Mouse (Mus musculus): ENCODE results near the gene Xkr8. TPM values are rescaled to one million over a fixed set of nuclear protein-coding genes. Genes with fewer than 3 reads are reported as not detected.

The Xkr8 gene
- total and polyA plus RNA-seq, 3 experiments: 3.8 to 8.6 (median 4.9) TPM

DNA sequence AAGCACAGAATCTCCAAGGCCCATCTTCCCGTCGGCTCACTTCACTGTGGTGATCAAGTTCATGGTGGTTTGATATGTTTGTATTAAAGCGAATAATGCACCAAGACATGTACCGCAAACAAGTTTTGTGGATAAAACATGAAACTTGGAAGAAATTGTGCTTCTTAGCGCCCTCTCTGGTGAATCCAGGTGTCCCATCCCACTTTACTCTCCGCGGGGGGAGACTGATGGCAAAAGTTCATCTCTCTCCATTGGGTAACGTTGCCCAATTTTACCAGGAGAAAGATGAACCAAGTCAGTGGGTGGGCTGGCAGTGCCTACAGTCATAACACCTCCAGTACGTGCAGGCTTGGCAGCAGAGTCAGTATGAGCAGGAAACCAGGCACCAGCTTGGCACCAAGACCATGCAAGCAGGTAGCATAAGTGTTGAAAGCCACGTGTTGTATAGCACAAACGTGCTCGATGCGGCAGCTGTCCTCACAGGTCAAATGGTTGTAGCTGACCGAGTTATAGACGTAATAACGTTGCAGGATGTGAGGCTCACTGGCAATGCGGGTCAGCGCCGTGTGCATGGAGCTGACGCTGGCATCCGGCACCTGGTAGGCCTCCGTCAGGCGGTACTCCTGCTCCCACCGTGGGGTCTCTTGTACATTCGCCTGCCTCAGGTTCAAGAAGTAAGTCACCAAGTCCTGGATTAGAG lies 875 bp upstream of the Xkr8 start:
- DNase-seq (ENCODE audit: extremely low read depth): no peak
- no peaks in the 10 kb centered on the region for H3K9me3 ChIP-seq (replicated peaks; ENCODE audit: low read length)
- TF ChIP-seq MEF2A (IDR thresholded peaks at IDR 0.05; ENCODE audit: borderline replicate concordance, low read depth, low read length) (no peak), SIN3A (IDR thresholded peaks at IDR 0.05; ENCODE audit: low read length) (no peak), RCOR1 (conservative IDR thresholded peaks at IDR 0.05; ENCODE audit: low read depth, low read length) (no peak), USF1 (IDR thresholded peaks at IDR 0.05; ENCODE audit: low read depth, low read length) (no peak), TCF12 (IDR thresholded peaks at IDR 0.05; ENCODE audit: low read depth, low read length) (no peak), CHD2 (IDR thresholded peaks at IDR 0.05; ENCODE audit: low read length) (no peak), SMC3 (IDR thresholded peaks at IDR 0.05; ENCODE audit: low read depth, low read length) (no peak), BHLHE40 (IDR thresholded peaks at IDR 0.05; ENCODE audit: low read depth, low read length) (no peak)
- no peak overlapping the region for H3K4me3 ChIP-seq (replicated peaks in 1 of 3; ENCODE audit: low read depth in 2 of 3, low read length in 2 of 3, poor library complexity in 1 of 3)
- dilution Hi-C loops (cut with MboI; ENCODE audit: extremely low pct_ligation_motif_present, extremely low pct_unique_long_range_greater_than_20kb, low sequenced_read_pairs): no loop called here
- no peaks in the 10 kb centered on the region for H3K27me3 ChIP-seq (replicated peaks)
- in situ Hi-C loops (cut with MboI; ENCODE audit: low pct_ligation_motif_present, low pct_unique_long_range_greater_than_20kb, low sequenced_read_pairs): no loop called here
- H3K79me2 ChIP-seq (replicated peaks; ENCODE audit: control insufficient read depth, extremely low read depth, insufficient read depth, poor library complexity, severe bottlenecking): no peaks in the 10 kb centered on the region
- H3K4me1 ChIP-seq (ENCODE audit: control insufficient read depth in 1 of 2, insufficient read depth in 2 of 2): peaks cover 2 to 41% of the 10 kb centered on the region in 2 experiments; a peak in 3 of 4 replicates
- H3K36me3 ChIP-seq (replicated peaks in 1 of 2; ENCODE audit: control insufficient read depth in 1 of 2, insufficient read depth in 1 of 2, low read length in 1 of 2): peaks cover 11 to 21% of the 10 kb centered on the region in 2 experiments
- H3K9ac ChIP-seq (ENCODE audit: insufficient read depth, low read depth): no peak overlapping the region
- H3K4me2 ChIP-seq (ENCODE audit: insufficient read depth, low read depth, poor library complexity, severe bottlenecking): no peak overlapping the region
- no peak overlapping the region for H3K27ac ChIP-seq (ENCODE audit: insufficient read depth, low read depth)

- peaks cover 12 to 37% of the 10 kb centered on the region in 2 experiments for H3K36me3 ChIP-seq (replicated peaks in 1 of 2; ENCODE audit: control insufficient read depth in 1 of 2, insufficient read depth in 1 of 2, low read length in 1 of 2)
- H3K9me3 ChIP-seq (replicated peaks; ENCODE audit: low read length): no peaks in the 10 kb centered on the region
- H3K27me3 ChIP-seq (replicated peaks): no peaks in the 10 kb centered on the region
- peaks cover 2 to 36% of the 10 kb centered on the region in 2 experiments; a peak in 3 of 4 replicates for H3K4me1 ChIP-seq (ENCODE audit: control insufficient read depth in 1 of 2, insufficient read depth in 2 of 2)
- in situ Hi-C loops (cut with MboI; ENCODE audit: low pct_ligation_motif_present, low pct_unique_long_range_greater_than_20kb, low sequenced_read_pairs) (no loop called here), dilution Hi-C loops (cut with MboI; ENCODE audit: extremely low pct_ligation_motif_present, extremely low pct_unique_long_range_greater_than_20kb, low sequenced_read_pairs) (no loop called here)
- H3K9ac ChIP-seq (ENCODE audit: insufficient read depth, low read depth): peak overlapping the region; percentile 46
- H3K79me2 ChIP-seq (replicated peaks; ENCODE audit: control insufficient read depth, extremely low read depth, insufficient read depth, poor library complexity, severe bottlenecking): no peaks in the 10 kb centered on the region
- peak overlapping the region; percentile 63 to 92 (median 77) for H3K4me3 ChIP-seq (replicated peaks in 1 of 3; ENCODE audit: low read depth in 2 of 3, low read length in 2 of 3, poor library complexity in 1 of 3)
- H3K27ac ChIP-seq (ENCODE audit: insufficient read depth, low read depth): no peak overlapping the region
- no peak for DNase-seq (ENCODE audit: extremely low read depth)
- TF ChIP-seq MAZ (IDR thresholded peaks at IDR 0.05; ENCODE audit: low read depth, low read length) (no peak), ZKSCAN1 (IDR thresholded peaks at IDR 0.05; ENCODE audit: borderline replicate concordance, low read depth, low read length) (no peak), GABPA (IDR thresholded peaks at IDR 0.05; ENCODE audit: insufficient replicate concordance, low read depth, low read length) (no peak), MYC (IDR thresholded peaks at IDR 0.05; ENCODE audit: low read depth, low read length) (no peak), PAX5 (IDR thresholded peaks at IDR 0.05; ENCODE audit: low read length) (no peak), E2F4 (IDR thresholded peaks at IDR 0.05; ENCODE audit: insufficient replicate concordance, low read depth, low read length) (no peak), RAD21 (IDR thresholded peaks at IDR 0.05; ENCODE audit: low read depth, low read length) (no peak), ELF1 (IDR thresholded peaks at IDR 0.05; ENCODE audit: low read depth, low read length) (no peak), HCFC1 (IDR thresholded peaks at IDR 0.05; ENCODE audit: low read depth, low read length) (no peak), CHD1 (IDR thresholded peaks at IDR 0.05; ENCODE audit: low read depth, low read length) (no peak)
- peak overlapping the region; percentile 77 for H3K4me2 ChIP-seq (ENCODE audit: insufficient read depth, low read depth, poor library complexity, severe bottlenecking)
These were observed 730 bp downstream of the Xkr8 start for GRCm38 (mm10) chr4:132731616-132732015.
